Mouse (Mus musculus) T-helper 17 cell (primary cell): ENCODE data around the gene Ccndbp1.

Experiments
- in situ Hi-C, 2 experiments: fragments of 300-600 bp; cut with MboI, MseI; formaldehyde crosslinking; loops; 1 replicate in 1 of 2; 2 replicates in 1 of 2; pipeline ENCODE4 v1.15.1; 2025; ENCODE audit warnings: high pct_unique_total_duplicates in 2 of 2

The Ccndbp1 gene

DNA sequence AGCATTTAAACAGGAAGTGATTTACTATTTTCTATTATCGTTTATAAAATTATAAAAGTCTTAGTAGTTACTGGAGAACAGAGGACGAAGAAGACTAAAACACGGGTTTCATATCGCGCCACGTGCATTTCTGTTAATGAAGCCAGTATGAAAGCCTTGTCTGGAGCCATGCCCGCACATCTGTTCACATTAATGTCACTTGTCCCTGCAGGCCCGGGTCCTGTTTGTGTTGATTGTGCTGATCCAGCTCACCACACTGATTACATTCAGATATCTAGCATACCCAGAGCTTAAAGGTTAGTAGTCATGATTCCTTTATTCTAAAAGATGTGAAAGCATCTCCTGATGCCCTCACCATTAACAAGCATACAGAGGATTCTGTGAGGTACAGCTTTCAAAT lies 9.3 kb upstream of the Ccndbp1 start:
- in situ Hi-C loops = no loop called here

- in situ Hi-C loops = no loop called here
Measured at GRCm38 (mm10) chr2:121003586-121003985, 4.6 kb upstream of the Ccndbp1 start.

DNA sequence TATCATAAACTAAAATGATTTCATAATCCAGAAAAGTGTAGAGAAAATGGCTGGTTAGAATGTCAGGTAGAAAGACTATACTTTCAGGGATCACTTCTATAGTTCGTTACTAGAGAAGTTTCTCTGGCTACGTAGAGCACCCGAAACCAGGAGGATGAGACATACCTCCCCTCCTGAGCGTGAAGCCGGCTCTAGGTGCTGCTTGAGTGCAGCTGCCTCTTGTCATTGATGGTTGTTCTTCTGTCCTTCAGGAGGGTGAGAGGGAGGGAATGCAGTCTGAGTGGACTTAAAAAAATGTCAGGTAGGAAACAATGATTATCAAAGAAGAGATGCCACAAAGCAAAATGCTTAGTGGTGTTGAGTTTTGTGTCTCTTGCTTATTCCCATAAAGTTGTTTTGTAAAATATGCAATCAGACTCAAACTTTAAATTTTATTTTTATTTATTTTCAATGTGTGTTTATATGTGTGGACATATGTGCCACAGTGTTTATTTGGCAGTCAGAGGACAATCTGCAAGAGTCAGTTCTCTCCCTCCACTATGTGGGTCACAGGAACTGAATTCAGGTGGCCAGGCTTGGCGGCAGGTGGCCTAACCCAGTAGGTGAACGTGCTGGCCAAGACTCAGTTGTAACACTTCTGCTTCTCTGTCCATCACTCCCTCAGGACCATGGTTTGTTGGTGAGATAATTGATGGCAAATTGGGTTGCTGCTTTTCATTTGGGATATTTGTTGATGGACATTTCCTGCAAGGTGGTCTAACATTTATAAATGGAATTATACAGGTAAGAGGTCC lies 4.0 kb upstream of the Ccndbp1 start:
- in situ Hi-C loops = no loop called here

- in situ Hi-C loops = no loop called here
Measured at GRCm38 (mm10) chr2:121006986-121007385, 1.2 kb upstream of the Ccndbp1 start.

DNA sequence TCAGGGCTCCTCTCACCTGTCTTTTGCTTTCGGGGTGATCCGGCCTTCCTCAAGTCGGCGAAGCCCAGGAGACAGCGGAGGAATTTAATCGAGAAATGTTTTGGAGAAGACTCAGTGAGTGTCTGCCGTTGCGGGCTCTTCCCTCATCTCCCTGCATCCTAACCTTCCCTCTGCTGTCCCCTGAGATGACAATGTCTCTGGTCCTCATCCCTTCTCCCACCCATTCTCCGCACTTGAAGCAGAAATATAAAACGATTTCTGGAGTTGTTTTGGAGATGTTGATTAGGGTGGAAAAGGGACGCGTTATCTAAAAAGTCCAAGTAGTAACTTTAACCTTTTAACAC lies 433 bp downstream of the Ccndbp1 start:
- in situ Hi-C loops = no loop called here

DNA sequence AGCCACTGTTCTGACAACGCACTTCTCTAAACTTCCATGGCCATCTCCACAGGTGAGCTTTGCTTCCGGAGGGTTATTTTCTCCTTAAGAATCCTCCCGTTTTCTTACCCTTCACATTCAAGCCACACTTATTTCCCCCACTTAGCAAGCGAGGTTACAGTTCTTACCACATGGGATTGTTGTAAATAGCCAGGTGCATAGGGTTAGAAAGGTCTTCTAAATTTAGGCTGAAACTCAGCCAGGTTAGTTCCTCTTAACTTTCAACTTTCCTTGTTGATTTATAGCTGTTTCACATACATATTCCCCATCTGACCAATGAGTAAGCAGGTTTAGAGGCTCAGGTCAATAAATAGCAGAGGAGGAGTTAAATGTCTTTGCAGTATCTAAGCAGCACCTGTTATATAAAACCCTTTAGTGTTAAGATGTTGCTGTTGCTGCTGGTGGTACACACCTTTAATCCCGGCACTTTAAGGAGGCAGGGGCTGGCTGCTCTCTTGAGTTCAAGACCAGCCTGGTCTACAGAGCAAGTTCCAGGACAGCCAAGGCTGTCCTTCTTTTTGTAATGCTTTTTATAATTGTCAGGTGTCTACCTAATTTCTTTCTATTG lies 971 bp downstream of the Ccndbp1 start:
- in situ Hi-C loops = no loop called here

GRCm38 (mm10) chr2:121012676-121013075 lies 4.5 kb downstream of the Ccndbp1 start:
- in situ Hi-C loops = no loop called here

GRCm38 (mm10) chr2:121015507-121015906 lies 7.3 kb downstream of the Ccndbp1 start:
- in situ Hi-C loops = no loop called here

DNA sequence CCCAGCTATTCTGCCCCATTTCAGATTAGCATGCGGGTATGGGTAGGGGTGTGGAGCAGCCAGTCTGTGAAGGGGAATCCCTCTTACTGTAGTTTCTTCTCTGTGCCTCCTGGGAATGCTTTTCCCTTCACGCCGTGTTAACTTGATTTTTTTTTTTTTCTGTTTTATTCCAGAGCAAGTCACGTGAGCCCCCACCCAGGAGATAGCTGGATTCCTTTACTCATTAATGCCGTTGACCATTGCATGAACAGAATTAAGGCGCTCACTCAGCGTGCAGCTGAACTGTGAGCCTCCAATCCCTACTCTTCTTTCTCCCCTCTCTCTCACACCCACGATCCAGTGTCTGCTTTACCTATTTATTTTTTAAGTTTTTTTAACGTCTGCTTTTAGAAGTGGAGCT lies 8.0 kb downstream of the Ccndbp1 start:
- in situ Hi-C loops = no loop called here

DNA sequence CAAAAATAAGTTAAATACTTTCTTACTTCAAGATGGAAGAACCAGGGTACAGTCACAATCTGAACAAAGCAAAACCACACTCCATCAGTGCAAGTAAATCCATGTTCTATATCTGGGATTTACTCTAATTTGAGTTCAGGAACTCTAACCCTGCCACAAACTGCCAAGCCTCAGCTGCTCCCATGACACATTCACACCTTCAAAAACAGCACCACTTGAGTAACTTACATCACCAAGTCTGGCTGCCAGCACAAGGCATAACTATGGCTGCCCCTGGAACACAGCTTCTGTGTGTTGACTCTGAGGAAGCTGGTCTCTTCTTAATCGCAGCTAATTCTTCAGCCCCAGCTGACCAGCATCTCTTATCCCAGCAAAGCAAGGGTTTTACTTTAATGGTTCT lies 8.9 kb downstream of the Ccndbp1 start:
- in situ Hi-C loops = no loop called here

DNA sequence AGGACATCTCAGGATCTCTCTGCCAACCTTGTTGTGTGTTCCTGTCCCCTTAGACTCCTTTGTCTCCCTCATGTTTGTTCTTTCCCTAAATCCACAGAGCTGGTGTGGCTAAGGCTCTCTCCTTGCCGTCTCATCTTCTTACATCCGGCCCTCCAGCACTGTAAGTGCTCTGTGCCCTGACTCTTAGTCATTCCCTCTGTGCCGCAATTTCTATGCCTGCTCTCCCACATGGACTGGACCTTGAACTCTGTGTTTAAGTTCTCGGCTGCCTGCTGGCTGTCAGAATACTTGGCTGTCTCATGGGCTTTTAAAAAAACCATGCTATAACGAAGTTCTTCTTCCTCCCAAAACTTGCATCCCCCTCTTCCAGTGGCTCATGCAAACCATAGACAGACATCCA lies 14.7 kb downstream of the Ccndbp1 start:
- in situ Hi-C loops = no loop called here

GRCm38 (mm10) chr2:121036733-121037341 lies 28.6 kb downstream of the Ccndbp1 start, which contains the start of gene Epb42:
Epb42 (minus strand) TSS chr2:121037072.
- in situ Hi-C loops = loop anchor here in 1 of 2 experiments (10.0 kb wide), 1 partner anchor 982 kb away; no protein-coding TSS in a partner anchor

DNA sequence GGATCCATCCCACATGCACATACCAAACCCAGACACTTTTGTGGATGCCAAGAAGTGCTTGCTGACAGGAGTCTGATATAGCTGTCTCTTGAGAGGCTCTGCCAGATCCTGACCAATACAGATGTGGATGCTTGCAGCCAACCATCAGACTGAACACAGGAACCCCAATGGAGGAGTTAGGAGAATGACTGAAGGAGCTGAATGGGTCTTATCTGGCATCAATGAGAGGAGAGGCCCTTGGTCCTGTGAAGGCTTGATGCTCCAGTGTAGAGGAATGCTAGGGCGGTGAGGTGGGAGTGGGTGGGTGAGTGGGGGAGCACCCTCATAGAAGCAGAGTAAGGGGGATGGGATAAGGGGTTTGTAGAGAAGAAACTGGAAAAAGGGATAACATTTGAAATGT lies 30.6 kb downstream of the Ccndbp1 start:
- in situ Hi-C loops = loop anchor here in 1 of 2 experiments (10.0 kb wide), 1 partner anchor 984 kb away; no protein-coding TSS in a partner anchor

DNA sequence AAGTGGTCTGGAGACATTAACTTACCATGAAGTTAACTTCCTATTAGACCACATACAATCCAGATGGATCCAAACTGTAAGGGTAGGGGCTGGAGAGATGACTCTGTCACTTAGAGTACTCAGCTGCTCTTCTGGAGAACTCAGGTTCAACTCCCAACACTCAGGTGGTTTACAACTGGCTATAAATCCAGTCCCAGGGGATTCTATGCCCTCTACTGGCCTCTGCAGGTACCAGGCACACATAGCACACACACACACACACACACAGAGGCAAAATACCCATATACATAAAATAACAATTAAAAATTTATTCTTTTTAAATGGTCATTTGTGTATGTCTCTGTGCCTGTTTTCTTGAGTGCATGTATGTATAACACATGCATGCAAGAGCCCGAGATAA lies 31.2 kb downstream of the Ccndbp1 start:
- in situ Hi-C loops = loop anchor here in 1 of 2 experiments (10.0 kb wide), 1 partner anchor 985 kb away; no protein-coding TSS in a partner anchor

DNA sequence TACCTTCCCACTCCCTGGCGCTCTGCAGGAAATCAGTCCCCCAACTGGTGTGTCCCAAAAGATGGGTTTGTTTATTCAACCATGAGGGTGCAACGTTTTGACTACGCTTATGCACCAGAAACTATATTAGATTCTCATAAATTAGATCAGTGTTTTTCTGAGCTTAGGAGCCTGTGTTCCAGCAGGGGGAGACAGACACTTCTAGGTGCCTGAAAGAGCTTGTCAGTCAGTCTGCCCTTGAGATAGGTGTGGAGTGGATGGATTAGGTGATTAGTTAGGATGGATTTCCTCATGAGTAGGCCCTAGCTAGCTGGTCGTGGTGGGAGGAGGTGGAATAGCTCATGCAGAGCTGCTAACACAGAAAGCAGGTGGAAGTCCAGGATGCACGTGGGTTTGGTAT lies 32.9 kb downstream of the Ccndbp1 start:
- in situ Hi-C loops = loop anchor here in 1 of 2 experiments (5.0 kb wide), 1 partner anchor 46 kb away; the partner anchor contains the start of gene Tgm5

DNA sequence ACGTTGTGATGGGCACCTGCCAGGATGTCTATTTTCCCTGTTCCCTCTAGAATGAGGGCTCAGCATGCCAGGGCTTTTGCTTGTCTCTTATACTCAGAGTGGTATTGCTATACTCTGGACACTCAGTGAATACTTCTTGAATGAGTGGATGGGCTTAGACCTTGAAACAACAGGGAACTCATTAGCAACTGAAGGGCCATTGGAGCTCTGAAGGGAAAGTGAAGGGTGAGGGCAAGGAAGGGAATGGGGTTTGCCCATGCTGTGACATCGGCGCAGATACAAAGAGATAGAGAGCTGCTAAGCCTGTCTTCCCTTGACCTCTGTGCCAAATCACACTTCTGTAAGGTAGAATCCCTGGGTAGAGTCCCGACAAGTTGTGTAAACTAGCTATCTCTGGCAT lies 37.5 kb downstream of the Ccndbp1 start:
- in situ Hi-C loops = no loop called here

GRCm38 (mm10) chr2:121052176-121052575 lies 44.0 kb downstream of the Ccndbp1 start:
- in situ Hi-C loops = no loop called here

- in situ Hi-C loops = no loop called here
Measured at GRCm38 (mm10) chr2:121054060-121054459, 45.9 kb downstream of the Ccndbp1 start.

- in situ Hi-C loops = no loop called here
Measured at GRCm38 (mm10) chr2:121055915-121056314, 47.7 kb downstream of the Ccndbp1 start.

GRCm38 (mm10) chr2:121057997-121058396 lies 49.8 kb downstream of the Ccndbp1 start:
- in situ Hi-C loops = no loop called here

GRCm38 (mm10) chr2:121061315-121061714 lies 53.1 kb downstream of the Ccndbp1 start:
- in situ Hi-C loops = no loop called here
